Mouse (Mus musculus): ENCODE data around the gene Wdr45b. TPM values are rescaled to one million over a fixed set of nuclear protein-coding genes. Genes with fewer than 3 reads are reported as not detected.
A peak's percentile ranks its signal among the peaks of the same experiment; 100 is the strongest.

Gene Wdr45b
- 96.5 and 99.2 TPM in 2 replicates for polyA plus RNA-seq (2015; fragmentation: Nextera tagmentation; extraction: Ambion mirVana)

GRCm38 (mm10) chr11:121354091-121354707, at the start of gene Wdr45b:
Gene Wdr45b (minus strand): TSS chr11:121354445.
- H3K27me3 ChIP-seq, result no peaks in the 10 kb centered on the region
- H3K36me3 ChIP-seq, result 0 out of 2 replicates have a peak, but pooled peaks cover under 1% of the 10 kb centered on the region
- H3K9me3 ChIP-seq (replicated peaks), result no peaks in the 10 kb centered on the region
- peak; percentile 95 for ATAC-seq (ENCODE audit: insufficient number of reproducible peaks, low FRiP score, low TSS enrichment, low read depth)
- H3K4me1 ChIP-seq, result peaks cover 17% of the 10 kb centered on the region
- H3K4me2 ChIP-seq (replicated peaks), result peak within 1 kb of the TSS; percentile 73
- peak within 1 kb of the TSS; percentile 96 for H3K4me3 ChIP-seq (replicated peaks)
- peak within 1 kb of the TSS; percentile 93 for H3K9ac ChIP-seq
- H3K27ac ChIP-seq (replicated peaks), result peak within 1 kb of the TSS; percentile 86
- WGBS, result under 1% methylated on average over 69 of the region's 69 CpGs

- no peak for ATAC-seq (ENCODE audit: insufficient number of reproducible peaks, low FRiP score, low TSS enrichment, low read depth)
- no peaks in the 10 kb centered on the region for H3K9me3 ChIP-seq (replicated peaks)
- H3K4me3 ChIP-seq (replicated peaks), result no peak overlapping the region
- no peaks in the 10 kb centered on the region for H3K36me3 ChIP-seq
- no peaks in the 10 kb centered on the region for H3K27me3 ChIP-seq
- no peak overlapping the region for H3K4me2 ChIP-seq (replicated peaks)
- peaks cover 2% of the 10 kb centered on the region; the same call in 1 of the 2 replicates for H3K4me1 ChIP-seq
- H3K27ac ChIP-seq (replicated peaks), result no peak overlapping the region
- no peak overlapping the region for H3K9ac ChIP-seq
- WGBS, result 86% methylated on average over 3 of the region's 3 CpGs
Observed at GRCm38 (mm10) chr11:121392405-121392804, 38.2 kb upstream of the Wdr45b start.

GRCm38 (mm10) chr11:121390793-121391192, 36.5 kb upstream of the Wdr45b start:
- H3K27me3 ChIP-seq, result no peaks in the 10 kb centered on the region
- H3K27ac ChIP-seq (replicated peaks), result no peak overlapping the region
- no peak for ATAC-seq (ENCODE audit: insufficient number of reproducible peaks, low FRiP score, low TSS enrichment, low read depth)
- WGBS, result 59% methylated on average over 3 of the region's 3 CpGs
- H3K36me3 ChIP-seq, result no peaks in the 10 kb centered on the region
- H3K4me2 ChIP-seq (replicated peaks), result no peak overlapping the region
- H3K4me1 ChIP-seq, result peaks cover 10% of the 10 kb centered on the region
- H3K4me3 ChIP-seq (replicated peaks), result no peak overlapping the region
- H3K9me3 ChIP-seq (replicated peaks), result no peaks in the 10 kb centered on the region
- no peak overlapping the region for H3K9ac ChIP-seq

- peaks cover 10% of the 10 kb centered on the region for H3K4me1 ChIP-seq
- ATAC-seq (ENCODE audit: insufficient number of reproducible peaks, low FRiP score, low TSS enrichment, low read depth), result no peak
- H3K27me3 ChIP-seq, result no peaks in the 10 kb centered on the region
- H3K9ac ChIP-seq, result no peak overlapping the region
- peak overlapping the region; percentile 92 for H3K4me2 ChIP-seq (replicated peaks)
- WGBS, result 7% methylated on average over 6 of the region's 6 CpGs
- no peaks in the 10 kb centered on the region for H3K9me3 ChIP-seq (replicated peaks)
- peak overlapping the region; percentile 76 for H3K4me3 ChIP-seq (replicated peaks)
- no peaks in the 10 kb centered on the region for H3K36me3 ChIP-seq
- H3K27ac ChIP-seq (replicated peaks), result peak overlapping the region; percentile 31; the same call in 1 of the 2 replicates
Observed at GRCm38 (mm10) chr11:121388554-121388945, 34.3 kb upstream of the Wdr45b start.

GRCm38 (mm10) chr11:121387750-121388553, 33.7 kb upstream of the Wdr45b start, which contains the start of gene Rab40b:
Gene Rab40b (minus strand): TSS chr11:121388251.
- Histone ChIP-seq H3K36me3 (no peaks in the 10 kb centered on the region), H3K27me3 (no peaks in the 10 kb centered on the region), H3K4me3 (replicated peaks) (peak within 1 kb of the TSS; percentile 76), H3K27ac (replicated peaks) (peak within 1 kb of the TSS; percentile 79), H3K9me3 (replicated peaks) (no peaks in the 10 kb centered on the region), H3K4me2 (replicated peaks) (peak within 1 kb of the TSS; percentile 92), H3K4me1 (peaks cover 10% of the 10 kb centered on the region), H3K9ac (peak within 1 kb of the TSS; percentile 51)
- 3% methylated on average over 61 of the region's 61 CpGs for WGBS
- ATAC-seq (ENCODE audit: insufficient number of reproducible peaks, low FRiP score, low TSS enrichment, low read depth), result peak; percentile 100

GRCm38 (mm10) chr11:121380294-121380693, 26.0 kb upstream of the Wdr45b start:
- Histone ChIP-seq H3K36me3 (no peaks in the 10 kb centered on the region), H3K4me3 (replicated peaks) (no peak overlapping the region), H3K4me1 (no peaks in the 10 kb centered on the region), H3K27ac (replicated peaks) (no peak overlapping the region), H3K4me2 (replicated peaks) (no peak overlapping the region), H3K9ac (no peak overlapping the region), H3K9me3 (replicated peaks) (no peaks in the 10 kb centered on the region), H3K27me3 (no peaks in the 10 kb centered on the region)
- no peak for ATAC-seq (ENCODE audit: insufficient number of reproducible peaks, low FRiP score, low TSS enrichment, low read depth)
- 70% methylated on average over 6 of the region's 6 CpGs for WGBS

GRCm38 (mm10) chr11:121378644-121379043, 24.4 kb upstream of the Wdr45b start:
- H3K4me2 ChIP-seq (replicated peaks), result no peak overlapping the region
- no peak overlapping the region for H3K27ac ChIP-seq (replicated peaks)
- no peak overlapping the region for H3K9ac ChIP-seq
- H3K4me1 ChIP-seq, result no peaks in the 10 kb centered on the region
- no peaks in the 10 kb centered on the region for H3K36me3 ChIP-seq
- H3K27me3 ChIP-seq, result no peaks in the 10 kb centered on the region
- no peak for ATAC-seq (ENCODE audit: insufficient number of reproducible peaks, low FRiP score, low TSS enrichment, low read depth)
- H3K4me3 ChIP-seq (replicated peaks), result no peak overlapping the region
- no peaks in the 10 kb centered on the region for H3K9me3 ChIP-seq (replicated peaks)

- Histone ChIP-seq H3K9me3 (replicated peaks) (no peaks in the 10 kb centered on the region), H3K27ac (replicated peaks) (no peak overlapping the region), H3K4me1 (no peaks in the 10 kb centered on the region), H3K9ac (no peak overlapping the region), H3K4me3 (replicated peaks) (no peak overlapping the region), H3K36me3 (no peaks in the 10 kb centered on the region), H3K27me3 (no peaks in the 10 kb centered on the region), H3K4me2 (replicated peaks) (no peak overlapping the region)
- 69% methylated on average over 6 of the region's 6 CpGs for WGBS
- ATAC-seq (ENCODE audit: insufficient number of reproducible peaks, low FRiP score, low TSS enrichment, low read depth), result no peak
Observed at GRCm38 (mm10) chr11:121373305-121373704, 19.1 kb upstream of the Wdr45b start.

GRCm38 (mm10) chr11:121370337-121370994, 16.2 kb upstream of the Wdr45b start:
- no peak overlapping the region for H3K4me3 ChIP-seq (replicated peaks)
- H3K9me3 ChIP-seq (replicated peaks), result no peaks in the 10 kb centered on the region
- H3K36me3 ChIP-seq, result no peaks in the 10 kb centered on the region
- 73% methylated on average over 6 of the region's 6 CpGs for WGBS
- no peak for ATAC-seq (ENCODE audit: insufficient number of reproducible peaks, low FRiP score, low TSS enrichment, low read depth)
- peaks cover 14% of the 10 kb centered on the region for H3K4me1 ChIP-seq
- H3K9ac ChIP-seq, result no peak overlapping the region
- no peak overlapping the region for H3K27ac ChIP-seq (replicated peaks)
- H3K27me3 ChIP-seq, result no peaks in the 10 kb centered on the region
- H3K4me2 ChIP-seq (replicated peaks), result no peak overlapping the region

GRCm38 (mm10) chr11:121369622-121370021, 15.4 kb upstream of the Wdr45b start:
- peaks cover 14% of the 10 kb centered on the region for H3K4me1 ChIP-seq
- no peak overlapping the region for H3K4me2 ChIP-seq (replicated peaks)
- no peak for ATAC-seq (ENCODE audit: insufficient number of reproducible peaks, low FRiP score, low TSS enrichment, low read depth)
- H3K4me3 ChIP-seq (replicated peaks), result no peak overlapping the region
- H3K36me3 ChIP-seq, result no peaks in the 10 kb centered on the region
- H3K27ac ChIP-seq (replicated peaks), result no peak overlapping the region
- no peaks in the 10 kb centered on the region for H3K9me3 ChIP-seq (replicated peaks)
- H3K27me3 ChIP-seq, result no peaks in the 10 kb centered on the region
- no peak overlapping the region for H3K9ac ChIP-seq
- WGBS, result 59% methylated on average over 6 of the region's 6 CpGs

- H3K9me3 ChIP-seq (replicated peaks), result no peaks in the 10 kb centered on the region
Observed at GRCm38 (mm10) chr11:121368731-121369130, 14.5 kb upstream of the Wdr45b start.

More at GRCm38 (mm10) chr11:121368731-121369130, 14.5 kb upstream of the Wdr45b start:
- Histone ChIP-seq H3K4me3 (replicated peaks) (no peak overlapping the region), H3K9ac (no peak overlapping the region), H3K4me2 (replicated peaks) (no peak overlapping the region), H3K4me1 (peaks cover 14% of the 10 kb centered on the region), H3K36me3 (no peaks in the 10 kb centered on the region), H3K27me3 (no peaks in the 10 kb centered on the region), H3K27ac (replicated peaks) (no peak overlapping the region)
- 51% methylated on average over 1 of the region's 1 CpGs for WGBS
- no peak for ATAC-seq (ENCODE audit: insufficient number of reproducible peaks, low FRiP score, low TSS enrichment, low read depth)
